Mouse (Mus musculus): ENCODE data around the gene Ugt1a5.

GRCm38 (mm10) chr1:88256886-88257663 is 91.3 kb downstream of the Ugt1a5 start:
- TF ChIP-seq GATA1 (IDR thresholded peaks at IDR 0.05; ENCODE audit: borderline replicate concordance, low read length) = no peak
- TF ChIP-seq FLI1 (IDR thresholded peaks at IDR 0.05; ENCODE audit: low read length) = no peak

Measured in megakaryocyte, embryonic 14.5 days (primary cell).